Mouse (Mus musculus) CH12.LX (cell line): ENCODE measurements at regions not wholly inside any gene's neighbourhood (a gene's known extent, or its start where the extent isn't known, plus 50 kb on each side); places are given as distances from the start of the nearest gene placed in this dataset.

Experiments used
- DNase-seq: peaks from one replicate; pipeline ENCODE4 v3.0.0-alpha.2; 2013; ENCODE audit errors: extremely low read depth
- H3K27ac ChIP-seq: 2 replicates; pipeline ENCODE4 v1.5.1; 2012; ENCODE audit warnings: low read depth, mild to moderate bottlenecking, control low read depth, moderate library complexity; ENCODE audit not compliant: insufficient read depth
- H3K27me3 ChIP-seq: replicated peaks from 2 replicates; pipeline ENCODE3; 2012; ENCODE audit warnings: inconsistent platforms
- H3K36me3 ChIP-seq, 2 experiments: replicated peaks in 1 of 2; 2 replicates each; pipeline versions ENCODE3 to v1.6.1; 2012; ENCODE audit warnings: inconsistent platforms in 1 of 2, low read length in 1 of 2, mild to moderate bottlenecking in 1 of 2, mixed read lengths in 1 of 2, moderate library complexity in 1 of 2; ENCODE audit not compliant: control insufficient read depth in 1 of 2, insufficient read depth in 1 of 2
- H3K4me1 ChIP-seq, 2 experiments: 2 replicates each; pipeline ENCODE4 v1.6.1; 2012; ENCODE audit warnings: inconsistent platforms in 1 of 2, moderate library complexity in 1 of 2; ENCODE audit not compliant: insufficient read depth in 2 of 2, control insufficient read depth in 1 of 2
- H3K4me2 ChIP-seq: 2 replicates; pipeline ENCODE4 v1.6.1; 2012; ENCODE audit warnings: low read depth, mild to moderate bottlenecking, control low read depth; ENCODE audit not compliant: poor library complexity, insufficient read depth, severe bottlenecking
- H3K4me3 ChIP-seq, 3 experiments: fragments of 150-350 bp in 1 of 3; sonication (generic) in 1 of 3; replicated peaks in 1 of 3; 2 replicates each; pipeline versions ENCODE3 to v1.5.1; 2011 to 2012; ENCODE audit warnings: low read depth in 2 of 3, low read length in 2 of 3, mild to moderate bottlenecking in 2 of 3, moderate library complexity in 2 of 3, control low read depth in 1 of 3, improper control_type of control experiment in 1 of 3, inconsistent platforms in 1 of 3, mixed read lengths in 1 of 3; ENCODE audit not compliant: poor library complexity in 1 of 3
- H3K79me2 ChIP-seq: replicated peaks from 2 replicates; pipeline ENCODE4 v1.6.1; 2012; ENCODE audit warnings: mild to moderate bottlenecking, moderate library complexity; ENCODE audit not compliant: control insufficient read depth, poor library complexity, insufficient read depth, severe bottlenecking; ENCODE audit errors: extremely low read depth
- H3K9ac ChIP-seq: 2 replicates; pipeline ENCODE4 v1.6.1; 2012; ENCODE audit warnings: low read depth, mild to moderate bottlenecking, control low read depth, moderate library complexity; ENCODE audit not compliant: insufficient read depth
- H3K9me3 ChIP-seq: replicated peaks from 2 replicates; pipeline ENCODE3; 2012; ENCODE audit warnings: low read length, inconsistent platforms, mixed read lengths
- BHLHE40 ChIP-seq: IDR thresholded peaks from 2 replicates; pipeline ENCODE4 v1.6.1; 2011; ENCODE audit warnings: mild to moderate bottlenecking, low read depth, low read length, improper control_type of control experiment
- CHD1 ChIP-seq: IDR thresholded peaks from 2 replicates; pipeline ENCODE4 v1.6.1; 2012; ENCODE audit warnings: low read depth, low read length, improper control_type of control experiment, inconsistent platforms
- CHD2 ChIP-seq: IDR thresholded peaks from 2 replicates; pipeline ENCODE4 v1.6.1; 2011; ENCODE audit warnings: low read length, improper control_type of control experiment
- E2F4 ChIP-seq: IDR thresholded peaks from 2 replicates; pipeline ENCODE4 v1.6.1; 2011; ENCODE audit warnings: low read depth, low read length, improper control_type of control experiment; ENCODE audit not compliant: insufficient replicate concordance
- ELF1 ChIP-seq: IDR thresholded peaks from 2 replicates; pipeline ENCODE4 v1.6.1; 2014; ENCODE audit warnings: low read depth, mild to moderate bottlenecking, inconsistent platforms, low read length, improper control_type of control experiment
- GABPA ChIP-seq: IDR thresholded peaks from 2 replicates; pipeline ENCODE4 v1.6.1; 2012; ENCODE audit warnings: low read depth, low read length, improper control_type of control experiment, inconsistent platforms; ENCODE audit not compliant: insufficient replicate concordance
- JUN ChIP-seq: IDR thresholded peaks from 2 replicates; pipeline ENCODE4 v1.6.1; 2011; ENCODE audit warnings: low read depth, mild to moderate bottlenecking, low read length, improper control_type of control experiment, moderate library complexity; ENCODE audit not compliant: insufficient read depth
- JUND ChIP-seq: conservative IDR thresholded peaks from 2 replicates; pipeline ENCODE4 v1.6.1; 2011; ENCODE audit warnings: low read depth, low read length, improper control_type of control experiment
- KAT2A ChIP-seq: IDR thresholded peaks from 2 replicates; pipeline ENCODE4 v1.6.1; 2012; ENCODE audit warnings: low read length, improper control_type of control experiment, inconsistent platforms; ENCODE audit not compliant: insufficient replicate concordance
- MEF2A ChIP-seq: IDR thresholded peaks from 2 replicates; pipeline ENCODE4 v1.6.1; 2014; ENCODE audit warnings: low read depth, mild to moderate bottlenecking, inconsistent platforms, low read length, improper control_type of control experiment, borderline replicate concordance
- MXI1 ChIP-seq: IDR thresholded peaks from 2 replicates; pipeline ENCODE4 v1.6.1; 2011; ENCODE audit warnings: mild to moderate bottlenecking, low read depth, low read length, improper control_type of control experiment
- MYC ChIP-seq: IDR thresholded peaks from 2 replicates; pipeline ENCODE4 v1.6.1; 2011; ENCODE audit warnings: low read depth, mild to moderate bottlenecking, improper control_type of control experiment, low read length
- POLR2AphosphoS2 ChIP-seq: IDR thresholded peaks from 2 replicates; pipeline ENCODE4 v1.6.1; 2011; ENCODE audit warnings: low read depth, low read length, improper control_type of control experiment
- RAD21 ChIP-seq: IDR thresholded peaks from 2 replicates; pipeline ENCODE4 v1.6.1; 2011; ENCODE audit warnings: low read depth, mild to moderate bottlenecking, low read length, improper control_type of control experiment, moderate library complexity
- RCOR1 ChIP-seq: conservative IDR thresholded peaks from 2 replicates; pipeline ENCODE4 v1.6.1; 2012; ENCODE audit warnings: low read depth, mild to moderate bottlenecking, inconsistent platforms, low read length, improper control_type of control experiment
- SIN3A ChIP-seq: IDR thresholded peaks from 2 replicates; pipeline ENCODE4 v1.6.1; 2012; ENCODE audit warnings: low read length, improper control_type of control experiment, inconsistent platforms
- UBTF ChIP-seq: IDR thresholded peaks from 2 replicates; pipeline ENCODE4 v1.6.1; 2012; ENCODE audit warnings: low read depth, mild to moderate bottlenecking, inconsistent platforms, low read length, improper control_type of control experiment, moderate library complexity
- USF2 ChIP-seq: conservative IDR thresholded peaks from 2 replicates; pipeline ENCODE4 v1.6.1; 2011; ENCODE audit warnings: low read depth, low read length, improper control_type of control experiment
- ZC3H11A ChIP-seq: IDR thresholded peaks from 2 replicates; pipeline ENCODE4 v1.6.1; 2012; ENCODE audit warnings: low read depth, mild to moderate bottlenecking, inconsistent platforms, low read length, improper control_type of control experiment
- ZMIZ1 ChIP-seq: IDR thresholded peaks from 2 replicates; pipeline ENCODE4 v1.6.1; 2012; ENCODE audit warnings: low read depth, mild to moderate bottlenecking, inconsistent platforms, low read length, improper control_type of control experiment
- ZNF384 ChIP-seq: IDR thresholded peaks from 2 replicates; pipeline ENCODE4 v1.6.1; 2012; ENCODE audit warnings: low read depth, low read length, improper control_type of control experiment, inconsistent platforms
- dilution Hi-C: fragments of 300-500 bp; cut with MboI; formaldehyde crosslinking; loops from 2 replicates; pipeline ENCODE4 v1.14.3; 2020; ENCODE audit warnings: low sequenced_read_pairs; ENCODE audit not compliant: extremely low pct_unique_long_range_greater_than_20kb, extremely low pct_ligation_motif_present
- in situ Hi-C: fragments of 300-500 bp; cut with MboI; formaldehyde crosslinking; loops from 3 replicates; pipeline ENCODE4 v1.14.3; 2019; ENCODE audit warnings: low sequenced_read_pairs, low pct_ligation_motif_present, low pct_unique_long_range_greater_than_20kb, mixed read lengths

DNA sequence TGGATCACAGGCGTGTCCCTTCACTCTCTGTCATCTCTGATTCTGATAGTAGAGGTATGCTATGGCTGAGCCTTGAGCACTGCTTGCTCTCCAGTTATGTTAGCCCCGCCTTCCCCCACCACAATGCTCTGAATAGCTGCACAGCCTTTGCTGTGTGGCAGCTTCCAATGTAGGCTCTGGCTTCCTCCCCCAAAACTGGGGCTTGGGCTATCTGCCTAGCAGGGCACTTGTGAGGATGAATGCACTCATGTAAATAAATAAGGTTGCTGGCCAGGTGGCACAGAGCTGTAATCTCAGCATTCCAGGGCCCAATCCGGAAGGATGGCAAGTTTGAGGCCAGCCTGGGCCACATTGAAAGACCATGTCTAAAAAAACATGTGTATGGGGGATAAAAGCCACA, 103.6 kb upstream of the Sdk1 start:
- TF ChIP-seq ZNF384, result no peak
- no peak for TF ChIP-seq ZMIZ1
- no peak for TF ChIP-seq SIN3A
- TF ChIP-seq MXI1, result no peak
- TF ChIP-seq RAD21, result no peak
- TF ChIP-seq ELF1, result no peak
- no peak for TF ChIP-seq KAT2A
- no peak for TF ChIP-seq UBTF
- no peak for TF ChIP-seq E2F4
- no peak for TF ChIP-seq RCOR1
- TF ChIP-seq USF2, result no peak
- TF ChIP-seq JUND, result no peak
- no peak for TF ChIP-seq CHD1
- TF ChIP-seq MEF2A, result no peak
- TF ChIP-seq POLR2AphosphoS2, result no peak
- no peak for TF ChIP-seq MYC
- no peak for TF ChIP-seq CHD2
- TF ChIP-seq, all 38 proteins: peak for 0
- no peaks in the 10 kb centered on the region for H3K27me3 ChIP-seq
- H3K9ac ChIP-seq, result no peak overlapping the region
- dilution Hi-C loops, result no loop called here
- no peak overlapping the region for H3K4me2 ChIP-seq
- in situ Hi-C loops, result no loop called here
- no peak overlapping the region for H3K4me3 ChIP-seq
- DNase-seq, result no peak
- no peak overlapping the region for H3K27ac ChIP-seq
- no peaks in the 10 kb centered on the region for H3K79me2 ChIP-seq
- no peaks in the 10 kb centered on the region for H3K36me3 ChIP-seq
- H3K9me3 ChIP-seq, result no peaks in the 10 kb centered on the region
- peaks cover 3 to 4% of the 10 kb centered on the region in 2 experiments; a peak in 2 of 4 replicates for H3K4me1 ChIP-seq

DNA sequence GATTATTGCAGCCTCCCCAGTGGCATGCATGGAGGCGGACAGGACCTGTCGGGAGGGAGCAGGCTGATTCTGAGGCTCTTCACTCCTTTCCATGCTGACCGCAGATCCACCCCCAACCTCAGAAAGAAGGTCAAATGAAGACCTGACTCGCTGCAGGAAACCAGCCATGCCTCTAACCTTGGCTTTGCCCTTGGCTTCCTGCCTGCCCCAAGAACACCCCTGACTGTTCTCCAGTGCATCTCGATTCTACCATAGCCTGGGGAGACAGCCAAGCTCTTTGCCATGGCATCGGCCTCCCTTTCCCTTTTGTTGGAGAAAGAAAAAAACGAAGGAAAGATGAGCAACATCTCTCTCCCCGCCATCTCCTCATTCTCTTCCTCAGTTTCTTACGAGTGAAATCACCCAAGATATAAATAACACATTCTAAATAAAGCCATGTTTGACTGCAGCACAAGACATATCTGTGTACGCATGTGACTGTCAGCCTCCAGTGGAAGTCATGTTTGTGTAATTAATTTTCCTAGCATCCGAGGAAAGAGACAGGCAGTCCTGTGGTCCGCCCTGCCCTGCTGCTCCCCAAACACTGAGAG, 102.4 kb upstream of the Sdk1 start:
- in situ Hi-C loops (no loop called here), dilution Hi-C loops (no loop called here)
- no peak overlapping the region for H3K9ac ChIP-seq
- H3K27me3 ChIP-seq, result no peaks in the 10 kb centered on the region
- no peak overlapping the region for H3K4me2 ChIP-seq
- no peaks in the 10 kb centered on the region for H3K9me3 ChIP-seq
- no peak overlapping the region for H3K27ac ChIP-seq
- TF ChIP-seq BHLHE40, result no peak
- no peak for TF ChIP-seq GABPA
- no peak for TF ChIP-seq E2F4
- no peak for TF ChIP-seq ZC3H11A
- TF ChIP-seq JUN, result no peak
- TF ChIP-seq ELF1, result no peak
- no peak for TF ChIP-seq RAD21
- TF ChIP-seq MYC, result no peak
- TF ChIP-seq ZMIZ1, result no peak
- DNase-seq, result no peak
- H3K36me3 ChIP-seq, result no peaks in the 10 kb centered on the region
- no peak overlapping the region for H3K4me3 ChIP-seq
- peaks cover 2 to 3% of the 10 kb centered on the region in 2 experiments; a peak in 2 of 4 replicates for H3K4me1 ChIP-seq
- no peaks in the 10 kb centered on the region for H3K79me2 ChIP-seq
